Mouse (Mus musculus): ENCODE results near the gene Ptprn2. TPM values are rescaled to one million over a fixed set of nuclear protein-coding genes. Genes with fewer than 3 reads are reported as not detected.

Gene Ptprn2
- polyA plus RNA-seq (2012; rRNA removed): 41.4 and 44.7 TPM in 2 replicates

DNA sequence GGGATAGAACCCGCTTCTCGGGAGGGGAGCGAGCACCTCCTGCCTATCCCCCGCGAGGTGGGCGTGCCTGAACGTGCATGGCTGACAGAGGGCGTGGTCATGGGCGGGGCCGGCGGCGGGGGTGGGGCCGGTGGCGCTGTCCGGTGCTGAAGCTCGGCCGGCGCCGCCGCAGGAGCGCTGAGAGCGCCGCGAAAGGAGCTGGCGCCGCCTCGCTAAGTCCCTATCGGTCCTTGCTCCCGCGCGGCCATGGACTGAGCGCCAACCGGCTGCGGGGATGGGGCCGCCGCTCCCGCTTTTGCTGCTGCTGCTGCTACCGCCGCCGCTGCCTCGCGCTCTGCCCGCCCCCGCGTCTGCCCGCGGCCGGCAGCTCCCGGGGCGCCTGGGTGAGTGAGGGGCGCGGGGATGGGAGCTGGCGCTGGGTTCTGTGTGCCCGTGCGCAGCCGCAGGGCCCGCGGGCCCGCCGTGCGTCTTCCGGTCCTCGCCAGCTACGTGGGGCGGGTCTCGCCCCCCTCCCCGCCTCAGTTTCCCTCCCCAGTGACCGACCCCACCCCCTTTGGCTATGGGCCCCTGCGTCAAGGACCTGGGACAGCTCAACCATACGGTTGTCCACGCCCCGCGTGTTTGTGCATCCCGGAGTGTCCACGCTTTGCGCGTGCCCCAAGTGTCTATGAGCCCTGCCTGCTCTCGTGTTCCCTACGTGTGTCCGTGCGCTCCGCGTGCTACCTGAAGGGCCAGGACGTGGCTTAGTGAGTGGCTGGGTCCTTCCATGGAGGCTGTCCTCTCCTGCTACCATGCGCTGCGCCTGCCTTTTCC, at the start of gene Ptprn2:
TSS of gene Ptprn2 (plus strand) at position 130 of the 813 bp plus-strand sequence.

Other genes with a start within 250 kb of the Ptprn2 start
- gene Wdr60, start 222.7 kb upstream of the Ptprn2 start, polyA plus RNA-seq (2012; rRNA removed): 4.0 TPM in 2 replicates
- gene Gm11027, start 210.3 kb upstream of the Ptprn2 start, polyA plus RNA-seq (2012; rRNA removed): not detected in 2 replicates
- 19.3 and 22.0 TPM in 2 replicates for gene Esyt2, start 204.5 kb upstream of the Ptprn2 start, polyA plus RNA-seq (2012; rRNA removed)
- 2.3 TPM in 2 replicates for gene Ncapg2, start 80.3 kb upstream of the Ptprn2 start, polyA plus RNA-seq (2012; rRNA removed)